Mouse (Mus musculus): ENCODE data around the gene Btbd2.

Btbd2 gene

DNA sequence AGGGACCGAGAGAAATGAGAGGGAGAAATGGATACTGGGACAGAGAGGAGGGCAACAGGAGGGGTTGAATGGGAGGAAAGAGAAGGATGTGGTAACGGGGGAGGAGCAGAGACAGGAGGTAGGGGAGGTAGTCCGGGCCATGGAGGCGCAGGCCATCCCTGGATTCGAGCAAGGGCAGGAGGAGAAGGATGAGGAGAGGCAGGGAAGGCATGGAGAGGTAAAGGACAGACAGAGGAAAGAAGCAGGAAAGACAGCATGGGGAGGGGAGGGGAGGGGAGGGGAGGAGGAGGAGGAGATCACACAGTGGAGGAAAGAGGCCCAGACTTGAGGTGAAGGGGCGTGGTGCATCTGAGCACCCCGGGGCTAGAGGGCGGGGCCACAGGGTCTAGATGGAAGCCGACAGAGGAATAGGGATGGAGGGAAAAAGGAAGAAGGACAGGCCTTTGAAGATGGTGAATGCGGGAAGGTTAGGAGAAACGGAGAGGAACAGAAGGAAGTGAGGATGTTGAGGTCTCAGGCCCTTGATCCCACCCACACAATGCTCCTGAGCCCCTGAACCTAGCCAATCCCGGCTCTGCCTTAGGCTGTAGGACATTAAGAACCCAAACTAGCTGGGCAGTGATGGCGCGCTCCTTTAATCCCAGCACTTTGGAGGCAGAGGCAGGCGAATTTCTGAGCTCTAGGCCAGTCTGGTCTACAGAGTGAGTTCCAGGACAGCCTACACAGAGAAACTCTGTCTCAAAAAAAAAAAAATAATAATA is at the start of gene Btbd2:
Gene Btbd2, minus strand, starts transcription at position 209 of the 761 bp plus-strand sequence.
- peak; percentile 93 for DNase-seq

DNA sequence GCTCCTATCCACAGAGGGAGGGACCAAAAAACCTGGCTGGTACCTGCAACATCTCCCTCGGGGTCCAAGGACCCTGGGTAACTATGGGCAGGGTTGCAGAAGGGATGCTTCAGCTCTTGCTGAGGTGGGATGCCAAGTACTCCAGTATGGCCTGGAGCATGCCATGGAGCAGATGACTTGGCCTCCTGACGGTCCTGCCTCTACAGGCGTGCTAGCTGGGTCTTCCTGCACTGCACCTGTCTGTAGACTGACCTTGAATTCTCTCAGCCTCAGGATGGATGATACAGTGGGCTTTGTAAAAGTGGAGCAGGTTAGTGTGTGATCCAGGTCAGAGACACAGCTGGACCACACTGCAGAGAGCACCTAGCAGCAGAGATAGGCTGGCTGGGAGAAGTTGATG is 48.6 kb upstream of the Btbd2 start:
- DNase-seq: no peak

DNA sequence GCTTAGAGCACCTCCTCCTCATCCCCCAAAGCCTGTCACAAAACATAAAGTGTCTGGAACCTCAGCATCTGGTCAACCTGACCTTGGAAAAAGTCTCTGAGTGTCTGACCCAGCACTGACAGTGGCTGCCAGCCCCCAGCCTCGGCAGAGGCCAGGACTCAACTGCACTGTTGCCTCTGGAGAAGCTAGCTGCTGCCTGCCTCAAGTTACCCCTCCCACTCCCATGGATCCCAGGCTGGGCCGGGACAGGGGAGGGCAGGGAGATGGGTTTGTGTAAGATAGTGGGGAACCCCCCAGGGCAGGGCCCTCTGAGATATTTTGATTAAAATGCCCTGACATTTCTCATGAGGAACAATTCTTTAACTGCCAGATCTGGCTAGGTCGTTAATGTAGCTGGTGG is 48.2 kb upstream of the Btbd2 start:
- DNase-seq: no peak

GRCm38 (mm10) chr10:80704418-80704817 is 47.5 kb upstream of the Btbd2 start:
- no peak for DNase-seq

DNA sequence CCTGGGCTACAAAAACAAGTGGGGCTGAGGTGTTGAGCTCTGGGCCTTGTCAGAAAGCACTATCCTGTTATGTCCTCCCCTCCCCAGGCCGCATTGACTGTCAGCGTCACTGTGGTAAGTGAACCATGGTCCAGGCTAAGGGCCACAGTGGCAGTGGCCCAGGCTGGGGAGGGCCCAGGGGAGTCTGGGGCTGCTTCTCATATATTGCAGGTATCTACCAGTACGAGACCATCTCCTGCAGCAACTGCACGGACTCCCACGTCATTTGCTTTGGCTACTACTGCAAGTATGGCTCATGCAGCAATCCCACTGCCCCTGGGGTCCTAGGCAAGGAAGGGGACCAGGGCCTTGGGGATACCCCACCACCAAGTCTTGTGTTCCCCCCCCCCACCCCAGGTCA is 46.8 kb upstream of the Btbd2 start:
- DNase-seq: peak; percentile 96

DNA sequence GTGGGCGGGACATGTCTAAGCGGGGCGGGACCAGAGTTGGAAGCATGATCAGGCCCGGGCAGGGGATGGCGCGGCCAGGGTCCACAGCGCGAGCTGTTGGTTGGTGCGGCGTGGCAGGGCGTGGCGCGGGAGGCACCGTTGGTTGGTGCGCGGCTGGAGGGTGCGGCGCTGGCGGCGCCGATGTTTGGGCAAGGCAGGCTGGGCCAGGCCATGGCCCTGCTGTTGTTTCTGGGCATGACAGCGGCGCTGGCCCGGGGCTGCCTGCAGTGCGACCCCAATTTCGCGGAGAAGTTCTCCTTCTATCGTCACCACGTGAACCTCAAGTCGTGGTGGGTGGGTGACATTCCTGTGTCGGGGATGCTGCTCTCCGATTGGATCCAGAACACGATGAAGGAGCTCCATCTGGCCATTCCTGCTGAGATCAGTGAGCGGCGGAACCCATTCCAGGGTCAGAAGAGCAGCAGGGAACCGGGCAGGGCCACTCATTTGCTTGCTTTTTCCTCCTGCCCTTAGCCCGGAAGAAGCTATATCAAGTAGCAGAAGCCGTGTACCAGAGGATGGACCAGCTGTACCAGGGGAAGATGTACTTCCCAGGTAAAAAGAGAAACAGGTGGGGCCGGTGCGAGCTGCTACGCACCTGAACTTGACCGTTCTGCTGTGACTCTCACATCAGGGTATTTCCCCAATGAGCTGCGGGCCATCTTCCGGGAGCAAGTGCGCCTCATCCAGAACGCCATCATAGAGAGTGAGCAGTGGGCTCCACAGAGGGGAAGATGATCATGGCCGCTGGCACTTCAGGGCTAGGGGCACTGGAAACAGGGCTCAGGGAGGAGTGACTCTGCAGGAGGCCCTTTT is 45.9 kb upstream of the Btbd2 start:
- DNase-seq: peak; percentile 100

GRCm38 (mm10) chr10:80701721-80702535 is 45.1 kb upstream of the Btbd2 start, which contains the start of the genes Mob3a and Izumo4:
Gene Mob3a (minus strand): TSS chr10:80701977.
Gene Izumo4 (plus strand): TSS chr10:80702184.
- peak; percentile 100 for DNase-seq

DNA sequence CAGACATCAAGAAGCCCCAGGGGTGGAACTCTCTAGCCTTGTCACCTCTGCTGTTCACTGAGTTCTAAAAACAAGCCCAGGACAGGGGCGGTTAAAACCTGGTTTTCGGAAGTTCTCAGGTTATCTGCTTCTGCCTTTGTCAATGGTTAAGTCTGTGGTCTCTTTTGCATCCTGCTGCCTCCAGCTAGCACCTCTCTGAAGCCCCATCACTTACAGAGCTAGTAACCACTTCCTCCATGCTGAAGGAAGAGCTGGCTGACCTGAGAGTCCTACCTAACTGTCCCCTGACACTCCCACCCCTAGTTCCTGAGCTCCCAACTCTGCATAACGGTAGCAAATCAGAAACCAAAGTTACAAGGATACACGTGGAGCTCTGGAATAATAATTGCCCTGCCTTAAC is 43.9 kb upstream of the Btbd2 start:
- DNase-seq: no peak

- DNase-seq: no peak
Measured at GRCm38 (mm10) chr10:80700038-80700504, 43.2 kb upstream of the Btbd2 start.

DNA sequence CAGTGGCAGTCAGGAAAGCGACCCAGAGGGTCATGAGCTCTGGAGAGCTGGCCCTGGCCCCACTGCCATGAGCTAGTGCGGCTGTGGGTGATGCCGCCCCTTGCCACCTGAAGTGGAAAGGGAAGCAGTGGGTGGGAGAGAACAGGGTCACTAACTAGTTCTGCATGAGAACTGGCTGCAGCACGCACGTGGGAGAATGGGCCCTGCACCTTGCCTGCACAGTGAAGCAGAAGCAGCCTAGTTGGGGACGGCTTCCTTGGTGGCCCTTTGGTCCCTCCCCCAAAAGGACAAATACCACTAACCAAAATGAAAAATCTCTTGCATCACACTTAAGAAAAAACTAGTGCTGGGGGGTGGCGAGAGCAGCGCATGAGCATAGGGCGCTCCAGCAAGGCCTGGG is 41.7 kb upstream of the Btbd2 start:
- no peak for DNase-seq

GRCm38 (mm10) chr10:80697812-80698211 is 40.9 kb upstream of the Btbd2 start:
- DNase-seq: no peak

DNA sequence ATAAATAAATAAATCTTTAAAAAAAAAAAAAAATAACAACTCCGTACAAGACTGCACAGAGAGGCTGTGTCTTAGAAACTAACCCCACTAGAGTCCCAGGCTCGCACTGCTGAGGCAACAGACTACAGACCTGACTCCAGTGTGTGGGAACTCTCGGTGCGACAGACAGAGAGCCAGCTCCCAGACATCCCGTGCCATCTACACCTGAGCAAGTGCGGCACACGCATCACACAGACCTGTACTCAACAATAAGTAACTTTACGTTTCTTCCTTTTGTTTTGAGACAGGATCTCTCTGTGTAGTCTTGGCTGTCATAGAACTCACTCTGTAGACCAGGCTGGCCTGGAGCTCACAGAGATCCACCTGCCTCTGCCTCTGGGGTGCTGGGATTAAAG is 40.5 kb upstream of the Btbd2 start:
- no peak for DNase-seq

DNA sequence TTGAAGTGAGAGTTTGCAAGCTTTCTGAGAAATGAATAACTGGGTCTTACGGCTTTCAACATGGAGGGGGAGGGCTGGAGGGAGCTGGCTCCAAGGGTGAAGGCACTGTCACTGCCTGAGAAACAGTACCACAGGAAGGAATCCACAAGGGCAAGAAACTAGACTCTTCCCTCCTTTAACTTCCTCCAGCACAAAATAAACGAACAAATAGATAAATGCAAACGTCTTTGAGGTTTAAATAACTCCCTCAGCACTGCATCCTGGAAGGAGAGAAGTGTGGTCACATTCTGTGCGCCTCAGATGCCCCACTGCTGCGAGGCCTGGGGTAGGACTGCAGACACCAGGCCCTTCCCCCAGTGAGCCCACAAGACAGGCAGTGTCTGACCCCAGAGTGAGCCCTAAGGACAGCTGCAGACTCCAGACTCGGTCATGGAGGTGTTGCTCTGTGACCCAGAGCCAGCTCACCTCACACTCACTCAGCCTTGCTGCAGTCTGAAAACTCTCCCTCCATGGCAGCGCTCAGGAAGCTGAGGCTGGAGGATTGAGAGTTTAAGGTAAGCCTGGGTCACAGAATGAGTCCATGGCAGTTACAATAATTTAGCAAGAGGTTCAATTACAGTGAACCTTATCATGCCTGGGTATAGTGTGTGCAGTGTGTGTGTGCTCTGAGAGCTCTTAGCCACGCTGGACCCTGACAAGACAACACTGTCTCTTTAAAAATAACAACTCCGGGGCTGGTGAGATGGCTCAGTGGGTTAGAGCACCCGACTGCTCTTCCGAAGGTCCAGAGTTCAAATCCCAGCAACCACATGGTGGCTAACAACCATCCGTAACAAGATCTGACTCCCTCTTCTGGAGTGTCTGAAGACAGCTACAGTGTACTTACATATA is 39.9 kb upstream of the Btbd2 start:
- DNase-seq: no peak

GRCm38 (mm10) chr10:80695801-80696501 is 39.1 kb upstream of the Btbd2 start:
- no peak for DNase-seq

DNA sequence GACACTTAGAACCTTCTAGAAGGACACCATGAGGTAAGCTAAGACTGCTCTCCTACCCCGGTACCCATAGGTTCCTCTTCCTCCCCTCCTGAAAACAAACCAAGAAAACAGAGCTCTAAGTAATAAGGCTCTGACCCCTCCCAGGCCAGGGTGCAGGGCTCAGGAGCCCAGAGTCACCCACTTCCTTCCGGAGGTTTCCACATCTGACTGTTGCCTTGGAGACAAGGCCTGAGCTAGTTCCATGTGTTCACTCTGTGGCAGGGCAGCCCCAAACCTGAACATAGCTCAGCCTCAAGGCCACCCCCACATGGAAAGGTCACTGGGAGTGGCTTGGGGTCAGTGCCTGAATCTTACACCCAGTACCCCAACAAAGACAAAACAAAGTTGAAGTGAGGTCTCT is 38.3 kb upstream of the Btbd2 start:
- DNase-seq: peak; percentile 99

GRCm38 (mm10) chr10:80694159-80694938 is 37.5 kb upstream of the Btbd2 start:
- DNase-seq: no peak

DNA sequence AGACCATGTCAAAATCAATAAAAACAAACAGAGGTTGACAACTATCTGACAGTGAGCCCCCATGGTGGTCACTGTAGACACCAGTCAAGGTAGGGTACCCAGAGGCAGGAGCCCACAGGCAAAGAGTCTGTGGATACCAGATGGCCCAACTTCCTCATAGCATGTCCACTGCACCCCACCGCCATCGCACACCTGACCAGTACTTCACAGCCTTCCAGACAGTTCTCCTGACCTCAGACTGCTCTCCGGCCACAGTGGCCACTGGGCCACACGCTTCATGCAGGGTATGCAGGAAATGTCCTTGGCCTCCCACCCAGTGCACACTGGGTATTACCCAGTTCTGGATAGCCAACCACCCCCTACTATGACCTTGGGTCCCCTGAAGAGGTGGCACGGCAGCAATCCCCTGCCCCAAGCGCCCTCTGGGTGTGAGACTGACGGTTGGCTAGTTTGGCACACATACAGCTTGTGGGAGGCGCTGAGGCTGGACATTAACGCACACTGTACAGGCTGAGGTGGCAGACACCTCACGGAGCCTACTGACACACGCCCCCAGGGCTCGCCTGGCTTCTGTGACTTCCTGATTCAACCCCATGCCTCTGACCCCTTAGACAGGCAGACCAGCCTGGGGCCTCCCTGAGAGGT is 36.7 kb upstream of the Btbd2 start:
- DNase-seq: peak; percentile 94

DNA sequence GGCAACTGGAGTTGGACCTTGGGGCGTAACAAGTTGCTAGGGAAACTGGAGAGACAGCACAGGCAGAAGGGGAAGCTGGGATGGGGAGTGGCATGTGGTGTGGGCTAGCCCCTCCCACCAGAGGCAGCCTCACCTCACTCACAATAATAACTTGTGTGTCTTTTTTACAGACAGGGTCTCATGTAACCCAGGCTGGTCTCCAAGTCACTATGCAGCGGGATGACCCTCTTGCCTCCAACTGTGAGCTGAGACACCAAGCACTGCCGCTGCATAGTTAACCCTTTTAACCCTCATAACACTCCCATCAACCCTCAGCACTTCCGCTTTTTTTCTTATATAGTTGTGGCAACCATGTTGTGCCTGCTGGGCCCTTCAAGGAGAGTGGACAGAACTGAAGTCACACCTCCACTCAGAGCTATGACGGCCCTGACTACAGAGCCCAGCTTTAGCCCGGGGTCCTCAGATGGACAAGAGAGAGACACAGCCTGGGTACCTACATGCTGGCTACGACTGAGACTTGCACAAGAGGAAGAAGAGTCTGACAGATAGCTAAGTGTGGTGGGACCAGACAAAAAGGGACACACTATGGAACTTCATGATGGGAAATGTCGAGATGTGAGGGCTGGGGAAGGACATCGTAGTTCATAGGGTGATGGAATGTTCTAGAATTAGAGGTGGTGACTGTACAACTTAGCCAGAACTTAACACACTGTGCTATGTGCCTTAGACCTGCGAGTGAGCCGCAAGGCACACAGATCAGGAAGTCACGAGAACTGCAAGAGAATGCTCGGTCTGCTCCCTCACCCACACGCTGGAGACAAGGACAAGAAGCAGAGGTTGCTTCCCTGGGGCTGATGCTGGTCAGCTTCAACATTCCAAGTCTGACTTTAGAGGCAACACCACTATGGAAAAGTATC is 35.6 kb upstream of the Btbd2 start:
- peak; percentile 97 for DNase-seq

- DNase-seq: no peak
Measured at GRCm38 (mm10) chr10:80687850-80688249, 31.0 kb upstream of the Btbd2 start.

Data from heart, adult 11 months (tissue).